Mouse (Mus musculus) cerebellum, postnatal 36 days (tissue): ENCODE data around the gene Hoxd10.

Source experiments
- DNase-seq, 2 experiments: peaks; one replicate each; pipeline ENCODE4 v3.0.0; 2021 to 2022; ENCODE audit warnings: mixed read lengths in 2 of 2

Gene Hoxd10

DNA sequence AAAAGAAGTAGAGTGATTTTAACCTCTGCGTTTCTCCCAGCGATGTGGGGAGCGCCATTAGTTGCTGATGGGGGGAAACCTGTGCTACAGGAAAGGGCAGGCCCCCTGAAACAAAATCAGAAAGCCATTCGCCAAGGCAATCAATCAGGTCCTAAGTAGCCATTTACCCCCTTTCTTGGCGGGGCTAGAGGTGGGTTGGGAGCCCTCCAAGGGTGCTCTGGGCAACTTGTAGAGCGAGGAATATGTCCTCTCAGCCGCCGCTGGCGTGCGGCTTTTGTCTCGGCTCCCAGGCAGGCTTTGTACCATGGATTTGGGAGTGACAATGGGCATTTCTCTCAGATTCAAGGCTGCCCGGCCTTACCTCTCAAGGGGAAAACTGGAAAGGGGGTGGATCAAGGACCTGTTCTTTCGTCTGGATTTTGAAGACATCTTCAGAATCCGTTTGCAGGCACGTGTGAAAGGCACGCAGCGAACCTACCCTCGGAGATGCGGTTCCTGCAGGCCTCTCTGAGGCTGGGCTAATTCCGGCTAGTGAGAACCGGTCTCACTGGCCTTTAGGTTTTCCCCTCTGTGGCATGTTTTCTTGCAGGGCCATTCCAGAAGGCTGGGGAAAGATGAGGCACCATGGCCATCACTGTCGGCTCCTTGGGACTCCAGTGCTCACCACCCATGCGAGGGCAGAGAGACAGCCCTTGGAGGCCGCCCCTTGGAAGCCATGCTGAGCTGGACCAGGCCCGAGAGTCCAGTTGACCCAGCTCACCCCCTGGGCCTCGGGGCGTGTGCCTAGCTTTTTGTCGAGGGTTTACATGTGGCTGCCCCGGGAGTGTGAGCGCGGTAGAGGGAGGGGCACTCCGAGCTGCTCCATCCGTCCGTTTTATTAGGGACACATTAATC is 5.0 kb downstream of the Hoxd10 start:
- no peak for DNase-seq

DNA sequence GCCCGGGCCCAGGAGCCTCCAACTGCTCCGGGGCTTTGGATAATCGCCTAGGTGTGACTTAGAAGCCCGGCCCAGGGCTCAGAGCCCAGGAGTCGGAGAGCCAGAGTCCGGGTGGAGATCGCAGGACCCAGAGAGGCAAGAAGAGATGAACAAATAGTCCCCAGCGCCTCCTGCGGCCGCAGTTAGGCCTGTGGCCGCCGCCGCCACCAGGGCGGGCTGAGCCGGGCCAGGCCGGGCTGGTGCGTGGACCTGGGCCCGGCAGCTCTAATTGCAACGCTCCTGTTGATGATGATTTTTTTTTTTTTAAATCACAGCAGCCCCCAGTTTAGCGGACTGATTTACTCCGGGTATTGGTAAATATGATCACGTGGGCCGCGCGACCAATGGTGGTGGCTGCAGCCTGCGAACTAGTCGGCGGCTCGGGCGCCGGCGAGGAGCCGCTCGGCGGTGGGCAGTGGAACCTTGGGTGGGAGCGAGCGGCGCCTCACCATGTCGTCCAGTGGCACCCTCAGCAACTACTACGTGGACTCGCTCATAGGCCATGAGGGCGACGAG is 5.9 kb downstream of the Hoxd10 start, which contains the start of gene Hoxd9:
Gene Hoxd9, plus strand, starts transcription at position 161 of the 555 bp plus-strand sequence.
- DNase-seq: no peak

DNA sequence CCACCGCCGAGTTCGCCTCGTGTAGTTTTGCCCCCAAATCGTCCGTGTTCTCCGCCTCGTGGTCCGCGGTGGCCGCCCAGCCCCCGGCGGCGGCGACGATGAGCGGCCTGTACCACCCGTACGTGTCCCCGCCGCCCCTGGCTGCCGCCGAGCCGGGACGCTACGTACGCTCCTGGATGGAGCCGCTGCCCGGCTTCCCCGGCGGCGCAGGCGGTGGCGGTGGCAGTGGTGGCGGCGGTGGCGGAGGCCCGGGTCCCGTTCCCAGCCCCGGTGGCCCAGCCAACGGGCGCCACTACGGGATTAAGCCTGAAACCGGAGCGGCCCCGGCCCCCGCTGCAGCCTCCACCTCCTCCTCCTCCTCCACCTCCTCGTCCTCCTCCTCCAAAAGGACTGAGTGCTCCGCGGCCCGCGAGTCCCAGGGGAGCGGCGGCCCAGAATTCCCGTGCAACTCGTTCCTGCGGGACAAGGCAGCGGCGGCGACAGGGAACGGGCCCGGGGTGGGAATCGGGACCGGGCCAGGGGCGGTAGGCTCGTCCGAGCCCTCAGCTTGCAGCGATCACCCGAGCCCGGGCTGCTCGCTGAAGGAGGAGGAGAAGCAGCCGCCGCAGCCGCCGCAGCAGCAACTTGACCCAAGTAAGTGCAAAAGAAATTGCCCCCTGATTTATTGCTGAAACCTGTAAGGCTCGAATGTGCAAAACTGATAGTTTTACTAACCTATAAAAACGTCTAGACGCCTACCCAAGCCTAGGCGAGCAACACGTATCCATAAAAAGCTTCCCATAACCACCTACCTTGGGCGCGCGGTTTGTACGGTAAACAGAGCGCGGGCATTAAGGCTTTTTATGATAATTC is 6.7 kb downstream of the Hoxd10 start:
- no peak for DNase-seq

DNA sequence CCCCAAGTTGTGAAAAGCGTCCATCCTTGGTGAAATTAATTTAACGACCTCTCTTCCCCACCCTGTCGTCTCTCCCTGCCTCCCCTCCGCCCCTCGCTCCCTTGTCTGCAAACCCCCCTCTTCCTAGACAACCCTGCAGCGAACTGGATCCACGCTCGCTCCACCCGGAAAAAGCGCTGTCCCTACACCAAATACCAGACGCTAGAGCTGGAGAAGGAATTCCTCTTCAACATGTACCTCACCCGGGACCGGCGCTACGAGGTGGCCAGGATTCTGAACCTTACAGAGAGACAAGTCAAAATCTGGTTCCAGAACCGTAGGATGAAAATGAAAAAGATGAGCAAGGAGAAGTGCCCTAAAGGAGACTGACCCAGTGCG is 7.3 kb downstream of the Hoxd10 start:
- DNase-seq: no peak

GRCm38 (mm10) chr2:74699664-74700545 is 8.2 kb downstream of the Hoxd10 start:
- DNase-seq: no peak

DNA sequence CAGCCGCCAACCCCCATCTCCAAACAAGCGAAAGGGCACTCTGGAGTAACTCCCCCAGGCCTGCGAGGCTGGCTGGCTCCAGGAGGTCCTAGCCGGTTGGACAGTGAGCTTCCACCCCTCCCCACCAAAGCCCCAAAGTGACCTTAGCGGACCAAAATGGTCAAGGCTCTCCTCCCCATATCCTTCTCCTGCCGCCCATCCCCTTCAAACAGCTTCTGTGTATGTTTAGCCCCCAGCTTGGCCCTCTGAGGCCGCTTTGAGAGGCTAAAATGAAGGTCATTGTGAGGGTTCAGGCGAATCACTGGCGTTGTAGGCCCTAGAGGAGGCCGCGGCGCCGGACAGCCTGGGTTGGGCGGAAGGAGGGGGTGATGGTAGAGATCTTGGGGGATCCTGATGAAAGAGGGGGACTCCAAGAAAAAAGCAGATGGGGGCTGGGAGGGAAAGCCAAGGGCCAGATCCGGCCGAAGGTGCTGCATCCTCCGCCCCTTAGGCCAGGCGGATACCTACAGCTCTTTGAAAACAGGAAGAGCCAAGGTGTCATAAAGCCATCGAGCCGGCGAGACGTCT is 8.9 kb downstream of the Hoxd10 start:
- no peak for DNase-seq

DNA sequence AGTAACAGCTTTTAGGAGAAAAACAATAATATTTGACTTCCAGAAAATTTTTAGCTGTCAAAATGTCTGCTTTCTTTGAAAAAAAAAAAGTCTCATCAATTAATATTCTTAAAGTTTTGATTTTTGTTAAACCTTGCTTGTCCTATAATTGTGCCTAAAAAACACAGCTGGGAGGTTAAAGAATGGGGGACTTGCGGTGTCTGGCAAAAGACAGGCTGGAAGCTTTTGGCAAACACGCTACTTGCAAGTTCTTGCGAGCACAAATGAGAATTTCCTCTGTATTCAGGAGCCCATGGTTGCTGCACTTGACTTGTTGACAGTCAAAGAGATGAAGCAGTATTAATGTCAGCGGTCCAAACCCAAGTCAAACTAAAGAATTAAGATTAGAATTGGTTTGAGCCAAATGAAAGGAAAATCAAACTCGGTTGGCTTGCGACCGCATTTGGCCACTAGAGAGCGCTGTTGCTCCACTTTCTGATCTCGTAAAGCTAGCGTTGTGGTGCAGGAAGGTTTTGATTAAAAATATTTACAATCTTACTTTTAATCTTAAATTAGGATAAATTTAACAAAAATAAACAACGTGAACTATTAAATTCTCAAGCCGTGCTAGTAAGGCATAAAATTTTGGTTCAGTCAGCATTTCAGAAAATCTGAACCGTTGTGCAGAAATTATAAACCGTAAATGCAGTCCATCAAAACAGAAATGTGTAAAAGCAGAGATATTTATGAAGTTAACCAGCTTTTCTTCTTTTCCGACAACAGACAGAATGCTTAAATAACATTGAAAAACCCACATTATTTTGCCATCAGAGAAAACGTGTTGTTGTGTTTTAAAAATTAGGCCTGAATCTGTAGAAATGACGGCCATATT is 10.5 kb downstream of the Hoxd10 start:
- DNase-seq: peak; percentile 73 to 78

GRCm38 (mm10) chr2:74702820-74703219 is 11.1 kb downstream of the Hoxd10 start:
- no peak for DNase-seq

DNA sequence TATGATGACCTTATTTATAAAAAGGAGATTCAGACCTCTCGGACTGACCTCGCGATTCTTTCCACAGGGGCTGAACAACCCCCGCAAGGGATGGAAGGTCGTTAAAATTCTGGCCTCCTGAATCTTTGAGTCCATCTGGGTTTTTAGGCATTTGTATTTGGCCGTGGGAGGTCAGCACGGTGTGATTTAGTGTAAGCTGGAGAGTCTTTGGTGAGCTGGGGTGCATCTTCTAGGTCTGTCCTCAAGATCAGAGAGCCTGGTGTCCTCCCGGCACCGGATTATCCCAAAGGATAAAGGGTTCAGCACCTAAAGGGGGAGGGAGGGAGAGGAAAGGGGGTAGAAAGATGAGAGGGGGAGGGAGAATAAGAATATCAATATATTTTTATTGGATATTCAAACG is 11.6 kb downstream of the Hoxd10 start:
- no peak for DNase-seq

DNA sequence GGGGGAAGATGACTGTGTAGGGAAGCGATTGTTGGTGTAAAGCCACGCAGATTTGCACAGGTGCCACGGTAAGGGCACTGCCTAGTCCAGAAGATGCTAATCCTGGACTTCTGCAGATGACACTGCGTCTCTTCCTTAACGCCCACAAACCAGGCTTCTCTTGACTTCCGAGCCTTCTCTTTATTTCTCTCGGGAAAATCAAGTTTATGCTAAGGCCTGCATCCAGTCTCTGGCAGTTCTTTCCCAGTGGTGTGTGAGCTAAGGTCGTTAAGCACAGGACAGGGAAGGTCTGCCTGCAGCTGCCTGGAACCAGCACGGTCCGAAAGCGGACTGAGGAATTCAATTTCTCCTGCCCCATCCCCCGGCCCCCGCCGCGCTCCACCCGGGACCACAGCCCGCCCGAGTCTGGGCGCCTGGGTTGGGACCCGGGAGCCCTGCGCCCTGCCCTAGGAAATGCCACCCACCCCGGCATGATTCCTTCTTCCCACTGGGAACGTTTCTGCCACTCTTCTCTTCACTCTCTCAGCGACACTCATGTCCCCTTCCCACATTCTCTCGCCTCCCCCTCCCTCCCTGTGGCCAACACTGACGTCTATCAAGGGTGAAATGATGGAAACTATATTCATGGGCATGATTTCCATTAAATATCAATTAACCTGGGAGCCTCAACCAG is 12.1 kb downstream of the Hoxd10 start:
- DNase-seq: no peak

- no peak for DNase-seq
Observed at GRCm38 (mm10) chr2:74704393-74704998, 12.8 kb downstream of the Hoxd10 start, which contains the start of gene Hoxd8. Gene Hoxd8 (plus strand): TSS chr2:74704615.

GRCm38 (mm10) chr2:74704999-74705466 is 13.3 kb downstream of the Hoxd10 start:
- DNase-seq: no peak

DNA sequence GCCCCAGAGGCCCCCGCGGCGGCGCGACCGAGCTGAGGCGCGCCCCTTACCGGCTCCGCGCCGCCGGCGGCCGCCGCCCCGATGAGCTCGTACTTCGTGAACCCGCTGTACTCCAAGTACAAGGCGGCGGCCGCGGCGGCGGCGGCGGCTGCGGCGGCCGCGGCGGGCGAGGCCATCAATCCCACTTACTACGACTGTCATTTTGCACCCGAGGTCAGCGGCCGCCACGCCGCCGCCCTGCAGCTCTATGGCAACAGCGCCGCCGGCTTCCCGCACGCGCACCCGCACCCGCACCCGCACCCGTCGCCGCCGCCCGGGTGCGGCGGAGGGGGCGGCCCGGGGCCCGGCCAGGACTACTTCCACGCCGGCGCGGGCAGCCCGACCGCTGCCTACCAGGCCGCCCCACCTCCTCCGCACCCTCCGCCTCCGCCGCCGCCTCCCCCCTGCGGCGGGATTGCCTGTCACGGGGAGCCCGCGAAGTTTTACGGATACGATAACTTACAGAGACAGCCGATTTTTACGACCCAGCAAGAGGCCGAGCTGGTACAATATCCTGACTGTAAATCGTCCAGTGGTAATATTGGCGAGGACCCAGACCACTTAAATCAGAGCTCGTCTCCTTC is 13.9 kb downstream of the Hoxd10 start:
- DNase-seq: no peak

DNA sequence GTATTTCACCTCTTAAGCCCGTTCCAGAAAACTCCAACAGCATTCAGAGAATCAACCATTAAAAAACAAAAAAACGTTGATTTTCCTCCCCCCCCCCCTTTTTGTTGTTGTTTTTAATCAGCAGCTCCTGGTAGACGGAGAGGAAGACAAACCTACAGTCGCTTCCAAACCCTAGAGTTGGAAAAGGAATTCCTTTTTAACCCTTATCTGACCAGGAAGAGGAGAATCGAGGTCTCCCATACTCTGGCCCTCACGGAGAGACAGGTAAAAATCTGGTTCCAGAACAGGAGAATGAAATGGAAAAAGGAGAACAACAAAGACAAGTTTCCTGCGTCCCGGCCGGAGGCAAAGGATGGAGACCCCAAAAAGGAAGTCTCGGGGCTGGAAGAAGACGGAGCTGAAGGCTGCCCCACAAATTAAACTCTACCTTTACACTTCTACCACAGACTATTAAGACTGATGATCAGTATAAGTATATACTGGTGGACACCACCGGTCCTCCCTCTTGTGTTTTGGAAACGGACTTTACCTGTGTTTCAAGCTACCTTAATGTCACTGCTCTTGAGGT is 14.8 kb downstream of the Hoxd10 start:
- no peak for DNase-seq

- no peak for DNase-seq
Observed at GRCm38 (mm10) chr2:74707599-74707998, 15.9 kb downstream of the Hoxd10 start.

DNA sequence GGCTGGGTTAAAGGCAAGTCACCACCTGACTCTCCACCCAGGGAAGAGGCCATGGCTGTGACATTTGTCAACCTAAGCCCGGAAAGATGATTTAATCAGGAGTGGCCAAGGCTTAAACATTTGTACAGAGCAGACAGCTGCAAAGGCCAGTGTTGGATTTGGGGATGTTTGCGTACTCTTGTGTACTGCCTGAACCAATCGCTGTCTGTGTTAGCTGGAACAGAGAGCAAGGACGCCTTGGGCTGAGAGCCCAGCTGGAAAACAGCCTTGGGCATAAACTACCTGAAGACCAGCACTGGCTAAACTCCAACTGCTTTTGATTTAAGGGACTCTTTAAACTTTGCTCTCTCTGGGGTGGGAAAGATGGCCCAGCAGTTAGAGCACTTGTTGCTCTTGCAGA is 17.0 kb downstream of the Hoxd10 start:
- no peak for DNase-seq

- DNase-seq: no peak
Observed at GRCm38 (mm10) chr2:74709465-74710419, 18.0 kb downstream of the Hoxd10 start.
